Mouse (Mus musculus) neutrophil, adult 65 days (primary cell): Measurements from ENCODE around the gene Hspe1. TPM values are rescaled to one million over a fixed set of nuclear protein-coding genes. Genes with fewer than 3 reads are reported as not detected.

ENCODE experiments used
- total RNA-seq: library from RNA; stranded (reverse); gene quantifications from 2 replicates; pipeline ENCODE4 v1.2.4, GENCODE M21; 2023

Gene Hspe1
- 21.5 and 22.8 TPM in 2 replicates for total RNA-seq

DNA sequence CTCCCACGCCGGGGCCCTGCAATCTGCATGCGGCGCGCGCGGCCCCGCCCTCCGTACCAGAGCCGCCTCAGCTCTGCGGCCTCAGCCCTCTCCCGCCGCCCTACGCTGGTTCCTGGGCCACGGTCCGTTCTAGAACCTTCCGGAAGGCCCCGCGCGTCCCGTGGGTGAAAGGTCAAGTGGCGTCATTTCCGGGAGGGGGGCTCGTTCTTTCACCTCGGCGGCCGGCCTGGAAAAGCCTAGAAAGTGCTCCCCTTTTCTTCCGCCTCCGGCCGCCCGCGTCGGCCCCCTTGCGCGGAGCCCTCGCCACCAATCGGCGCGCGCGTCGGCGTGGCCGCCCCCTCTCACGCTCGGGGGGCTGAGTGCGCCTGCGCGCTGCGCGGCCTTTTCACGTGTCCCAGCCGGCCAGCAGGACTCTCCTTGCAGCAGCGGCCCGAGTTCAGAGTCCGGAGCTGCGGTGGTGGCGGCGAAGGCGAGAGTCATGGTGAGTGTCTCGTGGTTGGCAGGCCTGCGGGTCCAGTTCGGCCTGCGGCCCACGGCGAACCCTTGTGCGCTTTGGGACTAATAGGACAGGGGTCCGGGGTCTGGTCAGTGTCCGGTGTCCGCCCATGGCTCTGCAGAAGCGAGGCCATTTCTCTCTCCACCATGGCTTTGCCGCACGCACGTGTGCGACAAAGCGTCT, at the start of gene Hspe1, which contains the start of gene Hspd1:
Gene Hspe1 (plus strand): TSS at position 201 of the 679 bp plus-strand sequence.
Gene Hspd1 (minus strand): TSS at position 312 of the 679 bp plus-strand sequence.

DNA sequence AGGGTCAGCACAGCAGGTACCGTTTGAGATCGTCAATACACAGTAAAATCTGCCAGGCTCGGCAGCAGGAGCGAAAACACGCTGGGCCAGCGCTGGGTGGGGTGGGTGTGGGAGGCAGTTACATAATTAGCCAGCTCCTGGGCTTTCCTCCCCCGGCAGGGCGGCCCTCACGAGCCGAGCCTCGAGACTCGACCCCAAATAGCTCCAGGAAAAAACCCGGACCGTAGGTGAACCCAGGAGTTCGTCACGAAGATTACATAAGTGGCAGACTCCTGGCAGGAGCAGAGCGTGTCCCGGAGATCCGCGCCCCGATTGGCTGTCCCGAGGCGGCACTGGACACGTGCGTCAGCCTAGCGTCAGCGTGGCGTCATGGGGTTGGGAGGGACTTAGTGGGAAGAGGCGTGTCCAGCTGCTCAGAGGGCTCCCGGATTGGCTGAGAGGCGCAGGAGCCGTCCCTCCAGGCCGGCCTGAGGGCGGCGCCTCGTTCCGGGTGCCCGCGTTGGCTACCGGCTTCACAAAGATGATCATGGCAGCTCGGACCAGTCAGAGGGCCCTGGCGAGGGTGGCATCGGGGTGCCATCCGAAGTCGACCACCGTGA, 35.5 kb upstream of the Hspe1 start, which contains the start of gene Coq10b:
Gene Coq10b (plus strand): TSS at position 416 of the 599 bp plus-strand sequence.

DNA sequence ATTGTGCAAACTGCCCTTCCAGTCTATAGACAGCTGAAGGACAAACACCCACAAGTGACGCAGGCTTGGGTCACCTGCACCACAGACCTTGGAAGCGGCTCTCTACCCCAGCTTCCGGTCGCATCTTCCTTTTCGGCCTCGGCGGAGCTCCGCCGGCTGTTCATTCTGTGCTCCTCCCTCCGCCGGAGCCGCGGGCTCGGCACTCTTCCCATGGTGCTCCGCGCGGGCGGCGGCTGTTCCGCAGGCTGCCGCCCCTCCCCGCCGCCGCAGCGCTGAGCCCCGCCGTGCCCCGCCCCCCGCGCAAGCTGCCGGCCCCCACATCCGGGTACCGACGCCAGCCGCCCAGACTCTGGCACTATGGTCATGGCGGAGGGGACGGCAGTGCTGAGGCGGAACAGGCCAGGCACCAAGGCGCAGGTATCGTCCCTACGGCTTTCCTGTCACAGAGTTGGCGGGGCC, 43.0 kb downstream of the Hspe1 start, which contains the start of gene Mob4:
Gene Mob4 (plus strand): TSS at position 289 of the 459 bp plus-strand sequence.

Other genes starting within 250 kb of the Hspe1 start
- 292 and 384 TPM in 2 replicates for gene Ankrd44, start 161.7 kb upstream of the Hspe1 start, total RNA-seq
- 250 and 339 TPM in 2 replicates for gene Sf3b1, start 60.7 kb upstream of the Hspe1 start, total RNA-seq
- gene Coq10b, start 35.4 kb upstream of the Hspe1 start, total RNA-seq: 29.9 and 34.4 TPM in 2 replicates
- 38.6 and 43.8 TPM in 2 replicates for gene Hspd1, start 111 bp downstream of the Hspe1 start, total RNA-seq
- gene Mob4, start 43.1 kb downstream of the Hspe1 start, total RNA-seq: 77.0 and 77.2 TPM in 2 replicates
- 0.60 and 0.88 TPM in 2 replicates for gene Rftn2, start 138.7 kb downstream of the Hspe1 start, total RNA-seq
- gene Mars2, start 149.0 kb downstream of the Hspe1 start, total RNA-seq: 1.3 and 1.5 TPM in 2 replicates